Mouse (Mus musculus): ENCODE results near the gene Med12l. TPM values are rescaled to one million over a fixed set of nuclear protein-coding genes. Genes with fewer than 3 reads are reported as not detected.

Med12l gene
- polyA plus RNA-seq, 1 experiment from 2014 or later, result 4.7 TPM

- Histone ChIP-seq H3K9me3 (ENCODE audit: control insufficient read depth, low read length) (no peaks in the 10 kb centered on the region), H3K4me3 (ENCODE audit: low read depth, low read length) (no peak overlapping the region), H3K4me1 (replicated peaks; ENCODE audit: control insufficient read depth, insufficient read depth, low read length) (no peaks in the 10 kb centered on the region), H3K4me2 (replicated peaks; ENCODE audit: low read depth, low read length) (no peak overlapping the region), H3K36me3 (ENCODE audit: control insufficient read depth, insufficient read depth, low read length) (no peaks in the 10 kb centered on the region), H3K9ac (ENCODE audit: low read depth, low read length) (no peak overlapping the region), H3K27ac (ENCODE audit: low read depth, low read length) (no peak overlapping the region), H3K27me3 (ENCODE audit: control insufficient read depth, insufficient read depth, low read length) (no peaks in the 10 kb centered on the region)
- no peak for DNase-seq (ENCODE audit: low spot score)
- WGBS, result 93% methylated on average over 2 of the region's 2 CpGs
- no peak for ATAC-seq (ENCODE audit: low FRiP score)
Measured at GRCm38 (mm10) chr3:59263417-59263816, 257.8 kb downstream of the Med12l start.

GRCm38 (mm10) chr3:59263988-59264387, 258.4 kb downstream of the Med12l start:
- Histone ChIP-seq H3K4me3 (ENCODE audit: low read depth, low read length) (no peak overlapping the region), H3K27ac (ENCODE audit: low read depth, low read length) (no peak overlapping the region), H3K9ac (ENCODE audit: low read depth, low read length) (no peak overlapping the region), H3K4me2 (replicated peaks; ENCODE audit: low read depth, low read length) (no peak overlapping the region), H3K9me3 (ENCODE audit: control insufficient read depth, low read length) (no peaks in the 10 kb centered on the region), H3K4me1 (replicated peaks; ENCODE audit: control insufficient read depth, insufficient read depth, low read length) (no peaks in the 10 kb centered on the region), H3K36me3 (ENCODE audit: control insufficient read depth, insufficient read depth, low read length) (no peaks in the 10 kb centered on the region), H3K27me3 (ENCODE audit: control insufficient read depth, insufficient read depth, low read length) (no peaks in the 10 kb centered on the region)
- 81% methylated on average over 3 of the region's 3 CpGs for WGBS
- no peak for DNase-seq (ENCODE audit: low spot score)
- no peak for ATAC-seq (ENCODE audit: low FRiP score)

- no peaks in the 10 kb centered on the region for H3K9me3 ChIP-seq (ENCODE audit: control insufficient read depth, low read length)
- H3K27me3 ChIP-seq (ENCODE audit: control insufficient read depth, insufficient read depth, low read length), result no peaks in the 10 kb centered on the region
- H3K4me3 ChIP-seq (ENCODE audit: low read depth, low read length), result no peak overlapping the region
- no peak overlapping the region for H3K4me2 ChIP-seq (replicated peaks; ENCODE audit: low read depth, low read length)
- ATAC-seq (ENCODE audit: low FRiP score) (no peak), DNase-seq (ENCODE audit: low spot score) (no peak)
- H3K27ac ChIP-seq (ENCODE audit: low read depth, low read length), result no peak overlapping the region
- no peak overlapping the region for H3K9ac ChIP-seq (ENCODE audit: low read depth, low read length)
- 93% methylated on average over 6 of the region's 6 CpGs for WGBS
- no peaks in the 10 kb centered on the region for H3K36me3 ChIP-seq (ENCODE audit: control insufficient read depth, insufficient read depth, low read length)
- no peaks in the 10 kb centered on the region for H3K4me1 ChIP-seq (replicated peaks; ENCODE audit: control insufficient read depth, insufficient read depth, low read length)
Measured at GRCm38 (mm10) chr3:59270811-59271210, 265.2 kb downstream of the Med12l start.

- Histone ChIP-seq H3K36me3 (ENCODE audit: control insufficient read depth, insufficient read depth, low read length) (no peaks in the 10 kb centered on the region), H3K9ac (ENCODE audit: low read depth, low read length) (no peak overlapping the region), H3K27ac (ENCODE audit: low read depth, low read length) (peak overlapping the region; percentile 6; the same call in 1 of the 2 replicates), H3K9me3 (ENCODE audit: control insufficient read depth, low read length) (no peaks in the 10 kb centered on the region), H3K4me2 (replicated peaks; ENCODE audit: low read depth, low read length) (no peak overlapping the region), H3K27me3 (ENCODE audit: control insufficient read depth, insufficient read depth, low read length) (no peaks in the 10 kb centered on the region), H3K4me3 (ENCODE audit: low read depth, low read length) (no peak overlapping the region), H3K4me1 (replicated peaks; ENCODE audit: control insufficient read depth, insufficient read depth, low read length) (no peaks in the 10 kb centered on the region)
- 17% methylated on average over 3 of the region's 3 CpGs for WGBS
- DNase-seq (ENCODE audit: low spot score), result peak; percentile 45
- ATAC-seq (ENCODE audit: low FRiP score), result peak; percentile 76; the same call in 1 of the 2 replicates
Measured at GRCm38 (mm10) chr3:59277502-59278253, 272.1 kb downstream of the Med12l start.

- peak overlapping the region; percentile 6; the same call in 1 of the 2 replicates for H3K27ac ChIP-seq (ENCODE audit: low read depth, low read length)
- H3K4me2 ChIP-seq (replicated peaks; ENCODE audit: low read depth, low read length), result no peak overlapping the region
- H3K4me3 ChIP-seq (ENCODE audit: low read depth, low read length), result no peak overlapping the region
- DNase-seq (ENCODE audit: low spot score) (no peak), ATAC-seq (ENCODE audit: low FRiP score) (no peak)
- WGBS, result 85% methylated on average over 3 of the region's 3 CpGs
- H3K9ac ChIP-seq (ENCODE audit: low read depth, low read length), result no peak overlapping the region
- no peaks in the 10 kb centered on the region for H3K27me3 ChIP-seq (ENCODE audit: control insufficient read depth, insufficient read depth, low read length)
- H3K9me3 ChIP-seq (ENCODE audit: control insufficient read depth, low read length), result no peaks in the 10 kb centered on the region
- no peaks in the 10 kb centered on the region for H3K4me1 ChIP-seq (replicated peaks; ENCODE audit: control insufficient read depth, insufficient read depth, low read length)
- no peaks in the 10 kb centered on the region for H3K36me3 ChIP-seq (ENCODE audit: control insufficient read depth, insufficient read depth, low read length)
Measured at GRCm38 (mm10) chr3:59278254-59278533, 272.6 kb downstream of the Med12l start.

GRCm38 (mm10) chr3:59278620-59279019, 273.0 kb downstream of the Med12l start:
- DNase-seq (ENCODE audit: low spot score) (no peak), ATAC-seq (ENCODE audit: low FRiP score) (no peak)
- Histone ChIP-seq H3K27ac (ENCODE audit: low read depth, low read length) (no peak overlapping the region), H3K9me3 (ENCODE audit: control insufficient read depth, low read length) (no peaks in the 10 kb centered on the region), H3K36me3 (ENCODE audit: control insufficient read depth, insufficient read depth, low read length) (no peaks in the 10 kb centered on the region), H3K9ac (ENCODE audit: low read depth, low read length) (no peak overlapping the region), H3K4me2 (replicated peaks; ENCODE audit: low read depth, low read length) (no peak overlapping the region), H3K27me3 (ENCODE audit: control insufficient read depth, insufficient read depth, low read length) (no peaks in the 10 kb centered on the region), H3K4me1 (replicated peaks; ENCODE audit: control insufficient read depth, insufficient read depth, low read length) (no peaks in the 10 kb centered on the region), H3K4me3 (ENCODE audit: low read depth, low read length) (no peak overlapping the region)

GRCm38 (mm10) chr3:59290551-59290950, 284.9 kb downstream of the Med12l start:
- H3K27ac ChIP-seq (ENCODE audit: low read depth, low read length), result no peak overlapping the region
- ATAC-seq (ENCODE audit: low FRiP score) (no peak), DNase-seq (ENCODE audit: low spot score) (no peak)
- no peaks in the 10 kb centered on the region for H3K9me3 ChIP-seq (ENCODE audit: control insufficient read depth, low read length)
- H3K9ac ChIP-seq (ENCODE audit: low read depth, low read length), result no peak overlapping the region
- H3K27me3 ChIP-seq (ENCODE audit: control insufficient read depth, insufficient read depth, low read length), result no peaks in the 10 kb centered on the region
- H3K4me2 ChIP-seq (replicated peaks; ENCODE audit: low read depth, low read length), result no peak overlapping the region
- no peaks in the 10 kb centered on the region for H3K4me1 ChIP-seq (replicated peaks; ENCODE audit: control insufficient read depth, insufficient read depth, low read length)
- no peak overlapping the region for H3K4me3 ChIP-seq (ENCODE audit: low read depth, low read length)
- H3K36me3 ChIP-seq (ENCODE audit: control insufficient read depth, insufficient read depth, low read length), result no peaks in the 10 kb centered on the region
- 76% methylated on average over 2 of the region's 2 CpGs for WGBS

GRCm38 (mm10) chr3:59293437-59294199, 288.0 kb downstream of the Med12l start:
- Histone ChIP-seq H3K9ac (ENCODE audit: low read depth, low read length) (no peak overlapping the region), H3K27ac (ENCODE audit: low read depth, low read length) (no peak overlapping the region), H3K36me3 (ENCODE audit: control insufficient read depth, insufficient read depth, low read length) (no peaks in the 10 kb centered on the region), H3K27me3 (ENCODE audit: control insufficient read depth, insufficient read depth, low read length) (no peaks in the 10 kb centered on the region), H3K9me3 (ENCODE audit: control insufficient read depth, low read length) (no peaks in the 10 kb centered on the region), H3K4me3 (ENCODE audit: low read depth, low read length) (no peak overlapping the region), H3K4me2 (replicated peaks; ENCODE audit: low read depth, low read length) (no peak overlapping the region), H3K4me1 (replicated peaks; ENCODE audit: control insufficient read depth, insufficient read depth, low read length) (no peaks in the 10 kb centered on the region)
- ATAC-seq (ENCODE audit: low FRiP score), result no peak
- no peak for DNase-seq (ENCODE audit: low spot score)
- WGBS, result 84% methylated on average over 5 of the region's 5 CpGs
